Mouse (Mus musculus): ENCODE data around the gene Slc44a5. TPM values are rescaled to one million over a fixed set of nuclear protein-coding genes. Genes with fewer than 3 reads are reported as not detected.
"Not testable (repeated sequence)": the region's sequence is repeated elsewhere in the genome, so short reads cannot be mapped to it uniquely, and the experiment has no call there.

The Slc44a5 gene
- total RNA-seq, 1 experiment from 2014 or later: not detected

DNA sequence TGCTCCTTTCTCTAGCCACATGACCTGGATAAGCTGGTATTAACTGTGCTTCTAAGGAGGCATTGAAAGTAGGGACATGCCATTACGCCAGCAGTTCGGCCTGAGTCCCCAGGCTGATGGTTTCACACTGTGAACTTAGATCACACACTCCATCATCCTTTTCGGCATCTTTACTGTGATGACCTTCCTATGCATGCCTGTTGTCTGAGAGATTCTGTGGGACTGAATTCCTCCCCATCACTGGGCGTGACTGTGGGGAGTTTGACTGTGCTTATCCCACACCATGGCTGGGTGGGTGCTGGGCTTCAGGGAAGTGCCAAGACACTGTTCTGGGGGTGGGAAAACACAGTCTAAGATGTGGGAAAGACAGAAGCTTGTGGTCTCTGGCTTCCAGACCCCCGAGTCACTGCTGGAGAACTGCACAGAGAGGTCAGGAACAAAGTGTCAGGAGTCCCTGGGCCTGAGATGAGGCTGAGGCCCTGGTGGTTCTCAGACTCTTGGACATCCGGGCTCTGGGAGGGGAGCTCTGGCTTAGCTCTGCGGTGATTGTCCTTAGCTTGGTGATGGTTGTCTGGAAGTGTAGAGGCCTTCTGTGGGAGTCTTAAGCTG is 152.6 kb downstream of the Slc44a5 start:
- ATAC-seq (replicated peaks in 1 of 2; ENCODE audit: insufficient read depth in 1 of 2, low FRiP score in 2 of 2, low TSS enrichment in 1 of 2, low read depth in 1 of 2, poor library complexity in 2 of 2, severe bottlenecking in 2 of 2): no peak

DNA sequence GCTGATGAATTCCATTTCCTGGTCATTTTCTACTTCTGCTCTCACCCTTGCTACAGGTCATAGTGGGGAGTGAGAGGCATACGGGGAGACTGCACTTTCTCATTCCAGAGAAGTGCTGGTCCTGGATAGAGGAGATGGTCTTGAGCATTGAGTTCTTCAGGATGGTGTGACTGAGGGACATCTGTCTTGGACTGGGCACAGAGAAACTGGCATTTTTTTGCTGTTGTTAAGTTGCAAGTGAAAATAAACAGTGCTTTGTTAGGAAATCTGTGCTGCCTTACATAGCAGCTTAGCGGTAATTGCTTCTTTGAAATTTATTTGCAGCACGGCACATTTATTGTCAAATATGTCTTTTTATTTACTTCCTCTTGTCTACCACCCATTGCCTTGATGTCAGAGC is 154.0 kb downstream of the Slc44a5 start:
- no peak for ATAC-seq (replicated peaks in 1 of 2; ENCODE audit: insufficient read depth in 1 of 2, low FRiP score in 2 of 2, low TSS enrichment in 1 of 2, low read depth in 1 of 2, poor library complexity in 2 of 2, severe bottlenecking in 2 of 2)

DNA sequence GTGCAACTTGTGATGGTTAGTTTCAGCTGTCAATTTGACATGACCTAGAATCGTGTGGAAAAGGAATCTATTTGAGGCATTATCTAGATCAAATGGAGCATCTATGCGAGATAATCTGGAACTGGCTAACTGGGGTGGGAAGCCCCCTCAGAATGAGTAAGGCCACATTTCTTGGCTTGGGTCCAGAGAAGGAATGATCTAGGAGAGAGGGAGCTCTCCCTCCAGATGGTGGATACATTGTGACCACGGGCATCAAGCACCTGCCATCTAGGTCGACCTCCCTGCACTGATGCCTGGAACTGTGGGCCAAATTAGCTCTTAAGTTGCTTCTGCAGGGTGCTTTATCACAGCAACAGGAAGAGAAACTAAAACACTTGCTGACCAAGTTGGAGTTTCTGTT is 155.8 kb downstream of the Slc44a5 start:
- ATAC-seq (replicated peaks in 1 of 2; ENCODE audit: insufficient read depth in 1 of 2, low FRiP score in 2 of 2, low TSS enrichment in 1 of 2, low read depth in 1 of 2, poor library complexity in 2 of 2, severe bottlenecking in 2 of 2): no peak

DNA sequence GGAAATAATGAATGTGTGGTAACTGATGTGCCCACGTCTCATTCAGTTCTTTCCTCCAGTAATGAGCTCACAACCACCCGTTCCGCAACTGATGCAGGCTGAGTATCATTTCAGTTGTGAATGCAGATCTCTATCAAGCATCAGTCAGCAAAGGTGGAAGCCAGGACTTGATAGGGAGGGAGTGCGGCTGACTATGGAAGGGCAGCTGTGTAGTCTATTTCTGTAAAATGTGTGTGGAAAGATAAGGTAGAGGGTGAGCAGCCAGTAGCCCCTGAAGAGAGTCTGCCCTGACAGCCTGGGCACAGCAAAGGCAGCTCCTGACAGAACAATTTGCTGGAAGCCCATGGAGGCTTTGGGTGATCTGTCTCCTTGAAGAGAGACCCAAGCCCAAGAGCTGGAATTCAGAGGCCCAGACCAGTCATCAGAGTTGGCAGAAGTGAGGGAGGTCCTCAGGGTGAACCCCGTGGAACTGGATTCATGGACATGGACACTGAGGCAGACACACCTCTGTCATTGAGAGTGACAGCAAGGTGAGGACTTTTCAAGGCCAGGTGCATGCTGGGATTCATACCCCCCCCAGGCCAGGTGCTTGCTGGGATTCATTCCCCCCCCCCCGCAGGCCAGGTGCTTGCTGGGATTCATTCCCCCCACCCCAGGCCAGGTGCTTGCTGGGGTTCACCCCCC is 157.3 kb downstream of the Slc44a5 start:
- ATAC-seq (replicated peaks in 1 of 2; ENCODE audit: insufficient read depth in 1 of 2, low FRiP score in 2 of 2, low TSS enrichment in 1 of 2, low read depth in 1 of 2, poor library complexity in 2 of 2, severe bottlenecking in 2 of 2): peak in 1 of 2 experiments; percentile 25; a peak in 1 of 4 replicates

DNA sequence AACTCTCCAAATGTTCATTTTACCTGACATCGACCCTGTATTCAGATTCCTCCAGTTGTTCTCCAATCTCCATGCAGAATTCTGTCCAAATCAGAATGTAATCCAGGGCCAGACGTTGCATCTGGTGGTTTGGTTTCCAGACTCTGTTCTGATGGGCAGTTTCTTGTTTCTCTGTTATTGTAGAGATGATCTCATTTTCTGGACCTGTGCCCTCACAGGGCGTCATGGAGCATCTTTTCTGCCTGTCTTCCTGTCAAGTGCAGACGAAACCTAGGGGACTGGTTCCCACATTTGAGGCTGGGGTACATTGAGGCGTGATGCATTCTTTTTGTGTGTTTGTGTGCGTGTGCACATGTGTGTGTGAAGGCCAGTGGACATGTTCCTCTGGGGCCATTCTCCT is 160.8 kb downstream of the Slc44a5 start:
- no peak for ATAC-seq (replicated peaks in 1 of 2; ENCODE audit: insufficient read depth in 1 of 2, low FRiP score in 2 of 2, low TSS enrichment in 1 of 2, low read depth in 1 of 2, poor library complexity in 2 of 2, severe bottlenecking in 2 of 2)

DNA sequence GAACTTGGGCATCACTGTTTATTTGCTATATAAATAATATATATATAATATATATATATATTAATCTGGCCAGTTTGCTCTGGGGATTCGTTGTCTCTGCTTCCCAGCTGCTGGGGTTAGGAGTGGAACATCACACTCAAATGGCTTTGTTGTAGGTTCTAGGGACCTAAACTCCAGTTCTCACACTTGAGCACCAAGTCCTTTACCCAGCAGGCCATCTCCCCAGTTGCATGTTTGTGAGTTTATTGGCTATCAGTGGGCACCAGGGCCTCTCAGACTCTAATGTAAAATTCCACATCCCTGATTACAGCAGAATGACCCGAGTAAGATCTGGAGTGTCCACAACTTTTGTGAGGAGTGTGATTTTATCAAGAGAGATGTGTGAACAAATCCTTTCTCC is 161.5 kb downstream of the Slc44a5 start:
- ATAC-seq (replicated peaks in 1 of 2; ENCODE audit: insufficient read depth in 1 of 2, low FRiP score in 2 of 2, low TSS enrichment in 1 of 2, low read depth in 1 of 2, poor library complexity in 2 of 2, severe bottlenecking in 2 of 2): no peak

DNA sequence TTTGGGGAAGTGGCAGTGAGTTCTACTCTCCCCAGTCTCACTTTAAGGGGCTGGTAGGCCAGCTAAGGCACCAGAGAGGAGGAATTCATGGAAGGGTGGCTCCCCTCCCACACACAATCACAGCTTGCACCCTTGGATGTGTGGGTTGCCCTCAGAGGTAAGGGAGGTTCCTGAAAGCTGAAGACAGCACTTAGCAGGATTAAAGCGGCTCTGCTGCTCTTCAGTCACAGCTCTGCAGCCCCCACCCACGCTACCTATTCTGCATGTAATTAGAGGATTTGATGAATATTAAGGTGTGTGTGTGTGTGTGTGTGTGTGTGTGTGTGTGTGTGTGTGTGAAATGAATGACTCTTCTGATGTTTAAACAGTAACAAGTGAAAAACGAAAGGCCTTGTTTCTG is 163.3 kb downstream of the Slc44a5 start:
- ATAC-seq (replicated peaks in 1 of 2; ENCODE audit: insufficient read depth in 1 of 2, low FRiP score in 2 of 2, low TSS enrichment in 1 of 2, low read depth in 1 of 2, poor library complexity in 2 of 2, severe bottlenecking in 2 of 2): no peak

DNA sequence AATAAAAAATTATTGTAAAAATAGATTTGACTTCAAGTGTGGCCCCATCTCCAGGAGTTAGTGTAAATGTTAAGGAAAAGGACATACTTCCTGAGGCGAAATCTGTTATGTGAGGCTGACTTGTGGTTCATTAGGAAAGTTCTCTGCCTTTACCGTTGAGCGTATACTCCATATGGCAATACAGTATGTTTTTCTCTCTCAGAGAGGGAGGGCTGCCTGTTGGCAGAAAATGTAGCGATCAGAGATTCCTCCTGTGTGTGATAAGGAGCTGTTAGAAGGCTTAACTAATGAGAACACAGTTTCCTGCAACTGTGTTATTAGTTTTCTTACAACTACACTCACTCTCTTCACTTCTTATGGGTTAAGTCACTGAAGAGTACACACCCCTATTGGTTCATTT is 168.1 kb downstream of the Slc44a5 start:
- ATAC-seq (replicated peaks in 1 of 2; ENCODE audit: insufficient read depth in 1 of 2, low FRiP score in 2 of 2, low TSS enrichment in 1 of 2, low read depth in 1 of 2, poor library complexity in 2 of 2, severe bottlenecking in 2 of 2): no peak

DNA sequence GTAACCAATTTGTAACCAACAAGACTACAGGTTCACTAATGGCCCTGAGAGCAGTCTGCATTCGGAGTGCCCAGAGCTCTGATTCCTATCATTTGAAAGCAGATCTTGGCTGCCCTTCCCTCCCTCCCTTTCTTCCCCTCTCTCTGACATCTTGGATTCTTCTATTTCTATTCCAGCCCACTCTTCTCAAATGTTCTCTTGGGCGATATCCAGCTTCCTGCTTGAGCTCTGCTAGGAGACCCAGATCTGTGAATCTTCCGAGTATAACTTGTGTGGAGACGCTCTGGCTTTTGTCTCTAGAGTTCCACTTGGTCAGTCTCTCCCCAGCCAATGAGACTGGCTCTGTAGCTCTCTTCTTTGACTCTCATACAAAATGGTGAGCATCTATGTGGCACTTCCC is 169.4 kb downstream of the Slc44a5 start:
- ATAC-seq (replicated peaks in 1 of 2; ENCODE audit: insufficient read depth in 1 of 2, low FRiP score in 2 of 2, low TSS enrichment in 1 of 2, low read depth in 1 of 2, poor library complexity in 2 of 2, severe bottlenecking in 2 of 2): no peak

DNA sequence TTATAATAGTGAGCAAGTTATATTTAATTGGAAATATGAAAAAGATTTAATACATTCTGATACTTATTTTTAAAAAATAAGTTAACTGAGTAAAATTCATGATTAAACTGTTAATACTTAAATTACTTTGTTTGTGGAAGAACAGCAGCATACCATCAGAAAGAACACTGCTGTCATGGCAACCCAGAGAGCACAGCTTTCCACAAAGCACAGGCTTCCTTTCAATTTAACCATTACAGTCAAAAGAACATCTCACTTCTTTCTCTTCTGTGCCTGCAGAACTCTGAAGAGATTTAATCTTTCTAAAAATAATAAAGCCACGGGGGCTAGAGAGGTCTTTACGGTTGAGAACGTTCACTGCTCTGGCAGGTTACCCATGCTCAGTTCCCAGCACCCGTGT is 172.5 kb downstream of the Slc44a5 start:
- no peak for ATAC-seq (replicated peaks in 1 of 2; ENCODE audit: insufficient read depth in 1 of 2, low FRiP score in 2 of 2, low TSS enrichment in 1 of 2, low read depth in 1 of 2, poor library complexity in 2 of 2, severe bottlenecking in 2 of 2)

DNA sequence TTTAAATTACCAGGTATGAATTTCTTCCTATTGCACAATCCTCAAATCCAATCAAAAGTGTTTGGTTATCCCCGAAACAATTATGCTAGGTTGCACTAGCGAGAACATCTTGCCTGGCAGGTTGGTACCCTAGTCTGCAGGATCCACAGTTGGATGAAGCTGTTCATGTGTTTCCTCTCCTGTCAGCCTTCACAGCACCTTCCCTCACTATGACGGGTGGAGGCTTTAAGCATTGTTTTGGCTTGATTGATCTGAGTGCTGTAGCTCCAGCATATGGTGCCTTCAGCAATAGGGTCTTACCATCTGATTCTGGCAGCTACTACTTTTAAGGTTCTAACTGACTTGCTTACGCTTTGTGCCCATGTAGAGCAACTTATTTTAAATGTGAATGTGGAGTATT is 176.5 kb downstream of the Slc44a5 start:
- no peak for ATAC-seq (replicated peaks in 1 of 2; ENCODE audit: insufficient read depth in 1 of 2, low FRiP score in 2 of 2, low TSS enrichment in 1 of 2, low read depth in 1 of 2, poor library complexity in 2 of 2, severe bottlenecking in 2 of 2)

DNA sequence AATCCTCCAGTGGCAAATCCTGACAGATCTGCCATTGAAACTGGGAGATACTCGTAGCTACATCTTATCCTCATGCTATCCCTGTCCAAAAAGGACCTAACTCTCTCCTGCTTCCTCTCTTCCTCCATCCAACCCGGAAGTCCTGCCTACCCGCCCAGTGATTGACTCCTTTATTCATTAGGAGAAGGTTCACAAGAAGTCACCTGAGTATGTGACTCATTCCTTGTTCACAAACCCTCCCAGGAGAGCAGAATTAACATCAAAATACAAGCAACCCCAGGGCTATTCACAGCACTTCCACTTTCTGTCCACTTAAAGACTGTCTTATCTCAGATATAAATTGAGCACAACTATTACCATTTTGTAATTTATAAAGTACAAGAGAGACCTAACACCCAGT is 180.3 kb downstream of the Slc44a5 start:
- not testable (repeated sequence) for ATAC-seq (replicated peaks in 1 of 2; ENCODE audit: insufficient read depth in 1 of 2, low FRiP score in 2 of 2, low TSS enrichment in 1 of 2, low read depth in 1 of 2, poor library complexity in 2 of 2, severe bottlenecking in 2 of 2)

DNA sequence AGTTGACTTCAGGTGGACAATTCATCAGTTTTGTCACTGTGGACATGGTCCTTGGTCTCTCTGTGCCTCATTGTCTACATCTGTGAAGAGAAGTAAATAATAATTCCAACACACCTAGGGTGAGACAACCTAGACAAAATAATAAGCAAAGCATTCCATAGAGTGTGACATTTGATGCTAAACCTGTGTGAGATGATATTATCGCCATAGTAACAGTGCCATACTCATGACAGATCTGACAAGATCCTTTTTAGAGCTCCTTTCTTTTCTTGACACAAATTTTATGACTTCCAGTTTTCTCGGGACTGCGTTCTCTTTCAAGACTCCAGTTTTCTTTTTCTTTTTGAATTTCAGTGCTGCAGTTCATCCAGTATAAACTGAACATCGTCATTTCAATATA is 192.6 kb downstream of the Slc44a5 start:
- no peak for ATAC-seq (replicated peaks in 1 of 2; ENCODE audit: insufficient read depth in 1 of 2, low FRiP score in 2 of 2, low TSS enrichment in 1 of 2, low read depth in 1 of 2, poor library complexity in 2 of 2, severe bottlenecking in 2 of 2)

DNA sequence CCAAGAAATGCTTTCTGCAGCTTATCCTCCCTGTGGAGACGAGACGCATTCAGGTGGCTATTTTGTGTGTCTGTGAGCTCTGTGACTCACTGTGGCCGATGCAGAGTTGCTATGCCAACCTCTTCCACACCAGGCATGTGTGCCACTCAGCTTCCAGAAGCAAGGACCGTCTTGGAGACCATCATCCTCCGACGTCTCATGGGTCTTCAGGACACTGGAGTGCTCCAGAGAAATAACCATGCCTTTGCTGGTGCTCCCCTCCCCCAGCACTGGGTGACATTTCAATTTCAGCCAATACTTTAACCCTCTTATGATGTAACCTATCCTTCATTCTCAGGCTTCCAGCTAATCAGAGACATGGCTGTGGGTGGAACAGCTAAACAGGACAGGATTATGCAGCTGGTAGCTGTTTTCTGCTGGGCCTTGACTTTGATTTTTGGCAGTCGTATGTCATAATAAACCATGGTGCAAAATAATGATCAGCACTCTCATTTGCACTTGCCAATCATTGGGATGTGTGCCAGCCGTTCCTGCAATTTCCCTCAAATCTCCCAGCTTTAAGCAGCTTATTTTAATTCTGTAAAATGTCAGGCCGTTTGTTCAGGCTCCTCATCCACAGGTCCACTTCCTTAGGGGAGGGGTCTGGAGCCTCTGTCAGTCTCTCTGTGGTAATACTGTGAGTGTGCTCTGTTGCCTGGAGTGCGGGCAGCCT is 198.8 kb downstream of the Slc44a5 start:
- no peak for ATAC-seq (replicated peaks in 1 of 2; ENCODE audit: insufficient read depth in 1 of 2, low FRiP score in 2 of 2, low TSS enrichment in 1 of 2, low read depth in 1 of 2, poor library complexity in 2 of 2, severe bottlenecking in 2 of 2)

DNA sequence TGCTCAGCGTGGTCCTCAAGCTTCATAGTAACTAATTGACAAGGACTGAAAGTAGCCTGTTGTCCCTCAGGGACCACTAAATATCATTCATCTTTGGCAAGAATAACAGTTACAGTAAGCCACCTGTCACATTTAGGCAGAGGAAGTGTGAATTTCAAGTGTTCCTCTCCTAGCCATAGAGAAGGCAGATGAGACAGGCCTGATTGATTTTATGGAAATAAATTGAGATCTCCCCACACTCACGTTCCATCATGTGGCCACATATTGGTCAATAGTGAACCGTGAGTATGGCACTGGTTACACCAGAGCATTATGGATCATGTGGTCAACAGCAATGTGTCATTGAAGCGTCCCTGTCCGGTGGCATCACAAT is 199.3 kb downstream of the Slc44a5 start:
- ATAC-seq (replicated peaks in 1 of 2; ENCODE audit: insufficient read depth in 1 of 2, low FRiP score in 2 of 2, low TSS enrichment in 1 of 2, low read depth in 1 of 2, poor library complexity in 2 of 2, severe bottlenecking in 2 of 2): no peak

DNA sequence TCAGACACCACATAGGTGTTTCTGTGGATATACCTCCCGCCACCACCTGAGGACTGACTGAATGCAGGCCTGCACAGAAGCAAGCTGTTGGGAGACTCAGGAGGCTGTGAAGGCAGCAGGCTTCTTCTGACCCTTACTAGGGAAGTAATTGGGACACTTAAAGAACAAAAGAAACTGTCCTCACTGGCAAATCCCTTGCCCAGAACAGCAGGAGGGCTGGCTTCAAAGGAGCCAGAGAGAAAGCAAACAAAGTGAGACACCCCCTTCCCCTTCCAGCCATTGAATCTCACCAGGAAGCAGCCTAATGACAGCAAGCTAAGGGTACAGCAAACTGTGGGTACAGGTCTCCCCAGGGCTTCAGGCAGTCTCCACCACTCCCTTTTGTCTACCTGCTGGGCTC is 200.3 kb downstream of the Slc44a5 start:
- no peak for ATAC-seq (replicated peaks in 1 of 2; ENCODE audit: insufficient read depth in 1 of 2, low FRiP score in 2 of 2, low TSS enrichment in 1 of 2, low read depth in 1 of 2, poor library complexity in 2 of 2, severe bottlenecking in 2 of 2)

DNA sequence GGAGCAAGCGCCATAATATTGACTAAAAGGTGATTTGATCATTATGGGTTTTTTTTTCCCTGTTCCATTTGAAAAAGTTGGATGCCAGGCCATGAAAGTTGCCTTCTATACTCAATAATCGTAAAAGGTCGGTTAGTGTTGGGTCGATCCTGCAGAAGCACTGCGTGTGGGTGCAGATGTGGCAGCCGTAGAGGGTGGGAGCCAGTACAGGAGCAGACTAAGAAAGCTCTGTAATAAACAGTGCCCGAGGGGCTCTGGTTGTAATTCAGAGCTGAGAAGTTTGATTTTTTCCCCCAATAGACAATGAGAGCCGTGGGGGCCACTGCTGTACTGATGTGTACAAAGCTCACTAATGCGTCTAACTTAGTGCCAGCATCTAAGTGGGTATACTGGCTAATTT is 200.8 kb downstream of the Slc44a5 start:
- no peak for ATAC-seq (replicated peaks in 1 of 2; ENCODE audit: insufficient read depth in 1 of 2, low FRiP score in 2 of 2, low TSS enrichment in 1 of 2, low read depth in 1 of 2, poor library complexity in 2 of 2, severe bottlenecking in 2 of 2)

DNA sequence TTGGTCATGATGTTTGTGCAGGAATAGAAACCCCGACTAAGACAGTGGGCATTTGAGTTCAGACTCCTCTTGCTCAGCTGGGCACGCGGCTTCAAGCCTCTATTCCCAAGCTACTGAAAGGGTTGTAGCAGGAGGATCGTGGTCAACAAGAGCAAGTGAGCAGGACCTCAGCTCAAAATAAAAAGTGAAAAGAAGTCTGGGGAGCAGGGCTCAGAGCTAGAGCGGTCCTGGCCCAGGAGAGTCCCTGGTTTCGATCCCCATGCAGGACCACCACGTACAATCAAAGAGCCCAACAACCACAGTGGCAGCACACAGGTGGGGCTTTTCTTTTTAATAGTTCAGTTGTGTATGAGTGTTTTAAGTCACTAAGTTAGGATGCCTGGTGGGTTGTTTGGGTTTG is 201.5 kb downstream of the Slc44a5 start:
- no peak for ATAC-seq (replicated peaks in 1 of 2; ENCODE audit: insufficient read depth in 1 of 2, low FRiP score in 2 of 2, low TSS enrichment in 1 of 2, low read depth in 1 of 2, poor library complexity in 2 of 2, severe bottlenecking in 2 of 2)

Measured in hematopoietic stem cell, adult 5-6 weeks (primary cell).